Mouse (Mus musculus) limb, embryonic 11.5 days (tissue): ENCODE data around the gene Fscn2. TPM values are rescaled to one million over a fixed set of nuclear protein-coding genes. Genes with fewer than 3 reads are reported as not detected.
A peak's percentile ranks its signal among the peaks of the same experiment; 100 is the strongest.
"Not testable (repeated sequence)": the region's sequence is repeated elsewhere in the genome, so short reads cannot be mapped to it uniquely, and the experiment has no call there.

ENCODE experiments used
- ATAC-seq: fragments of 200-750 bp; cut with Nextera tagmentation; 2 replicates; pipeline ENCODE4 v1.8.0; 2017; ENCODE audit warnings: low read depth; ENCODE audit not compliant: insufficient number of reproducible peaks, low FRiP score, low TSS enrichment
- DNase-seq: peaks from one replicate; pipeline ENCODE4 v3.0.0-alpha.2; 2015; ENCODE audit warnings: low spot score
- H3K27ac ChIP-seq: fragments of 300-500 bp; sonication (generic); replicated peaks from 2 replicates; pipeline ENCODE4 v1.5.1; 2014; ENCODE audit warnings: low read depth, mild to moderate bottlenecking, low read length
- H3K27me3 ChIP-seq: fragments of 300-500 bp; sonication (generic); 2 replicates; pipeline ENCODE4 v1.6.1; 2014; ENCODE audit warnings: mild to moderate bottlenecking, low read length, mixed read lengths; ENCODE audit not compliant: control insufficient read depth, insufficient read depth
- H3K36me3 ChIP-seq: fragments of 300-500 bp; sonication (generic); 2 replicates; pipeline ENCODE4 v1.6.1; 2014; ENCODE audit warnings: mild to moderate bottlenecking, low read length, moderate library complexity, mixed read lengths; ENCODE audit not compliant: control insufficient read depth, insufficient read depth
- H3K4me1 ChIP-seq: fragments of 300-500 bp; sonication (generic); 2 replicates; pipeline ENCODE4 v1.6.1; 2014; ENCODE audit warnings: low read length, mixed read lengths; ENCODE audit not compliant: control insufficient read depth, insufficient read depth
- H3K4me2 ChIP-seq: fragments of 300-500 bp; sonication (generic); 2 replicates; pipeline ENCODE4 v1.6.1; 2014; ENCODE audit warnings: low read depth, mild to moderate bottlenecking, moderate library complexity; ENCODE audit not compliant: severe bottlenecking
- H3K4me3 ChIP-seq: fragments of 300-500 bp; sonication (generic); 2 replicates; pipeline ENCODE4 v1.5.1; 2014; ENCODE audit warnings: low read depth, low read length
- H3K9ac ChIP-seq: fragments of 300-500 bp; sonication (generic); 2 replicates; pipeline ENCODE4 v1.6.1; 2014; ENCODE audit warnings: mild to moderate bottlenecking, low read length
- H3K9me3 ChIP-seq: fragments of 300-500 bp; sonication (generic); 2 replicates; pipeline ENCODE4 v1.6.1; 2016; ENCODE audit warnings: low read length; ENCODE audit not compliant: control insufficient read depth
- WGBS: fragments of 180-500 bp; shearing (Covaris S2); extraction: QIAGEN DNeasy Blood & Tissue Kit; methylation state at CpG from one replicate; pipeline ENCODE4 v1.1.7; 2014; 5-methylcytosine and 5-hydroxymethylcytosine counted together
- polyA plus RNA-seq: library from polyadenylated mRNA; unstranded; fragments of >200 nt; fragmentation: Nextera tagmentation; extraction: Ambion mirVana; gene quantifications from 2 replicates; pipeline ENCODE4 v1.2.1, GENCODE M21; 2014

Gene Fscn2
- polyA plus RNA-seq, 1 experiment from 2014 or later = 0.47 TPM

- no peak for ATAC-seq
- no peaks in the 10 kb centered on the region for H3K9me3 ChIP-seq
- DNase-seq = peak; percentile 23
Measured at GRCm38 (mm10) chr11:120341661-120342060, 19.7 kb upstream of the Fscn2 start.

GRCm38 (mm10) chr11:120342656-120343160 lies 18.6 kb upstream of the Fscn2 start:
- H3K4me2 ChIP-seq = no peak overlapping the region
- peaks cover 4% of the 10 kb centered on the region; the same call in 1 of the 2 replicates for H3K36me3 ChIP-seq
- H3K9ac ChIP-seq = no peak overlapping the region
- WGBS = 89% methylated on average over 5 of the region's 5 CpGs
- DNase-seq (peak; percentile 22), ATAC-seq (no peak)
- H3K27me3 ChIP-seq = no peaks in the 10 kb centered on the region
- H3K9me3 ChIP-seq = no peaks in the 10 kb centered on the region
- no peak overlapping the region for H3K27ac ChIP-seq
- no peaks in the 10 kb centered on the region for H3K4me1 ChIP-seq
- H3K4me3 ChIP-seq = no peak overlapping the region

More at GRCm38 (mm10) chr11:120341661-120342060, 19.7 kb upstream of the Fscn2 start:
- Histone ChIP-seq H3K36me3 (peaks cover 2% of the 10 kb centered on the region; the same call in 1 of the 2 replicates), H3K9ac (no peak overlapping the region), H3K27me3 (no peaks in the 10 kb centered on the region), H3K4me1 (no peaks in the 10 kb centered on the region), H3K4me2 (no peak overlapping the region), H3K27ac (no peak overlapping the region), H3K4me3 (no peak overlapping the region)
- 91% methylated on average over 4 of the region's 4 CpGs for WGBS

GRCm38 (mm10) chr11:120343519-120344309 lies 17.6 kb upstream of the Fscn2 start:
- H3K9ac ChIP-seq = no peak overlapping the region
- 0 out of 2 replicates have a peak overlapping the region, but pooled peaks have one; percentile 10 for H3K27ac ChIP-seq
- ATAC-seq (no peak), DNase-seq (peak; percentile 53)
- H3K4me2 ChIP-seq = no peak overlapping the region
- 81% methylated on average over 5 of the region's 5 CpGs for WGBS
- H3K4me1 ChIP-seq = no peaks in the 10 kb centered on the region
- no peak overlapping the region for H3K4me3 ChIP-seq
- no peaks in the 10 kb centered on the region for H3K9me3 ChIP-seq
- H3K27me3 ChIP-seq = no peaks in the 10 kb centered on the region
- peaks cover 4% of the 10 kb centered on the region; the same call in 1 of the 2 replicates for H3K36me3 ChIP-seq

- peak; percentile 63 for DNase-seq
- Histone ChIP-seq H3K4me1 (peaks cover 3% of the 10 kb centered on the region; the same call in 1 of the 2 replicates), H3K36me3 (peaks cover 4% of the 10 kb centered on the region; the same call in 1 of the 2 replicates), H3K4me3 (no peak overlapping the region), H3K27me3 (no peaks in the 10 kb centered on the region), H3K9me3 (no peaks in the 10 kb centered on the region), H3K27ac (no peak overlapping the region), H3K4me2 (no peak overlapping the region), H3K9ac (no peak overlapping the region)
- WGBS = 66% methylated on average over 5 of the region's 5 CpGs
- no peak for ATAC-seq
Measured at GRCm38 (mm10) chr11:120344310-120344920, 16.9 kb upstream of the Fscn2 start.

GRCm38 (mm10) chr11:120345067-120345681 lies 16.2 kb upstream of the Fscn2 start:
- Histone ChIP-seq H3K9me3 (no peaks in the 10 kb centered on the region), H3K4me1 (peaks cover 6% of the 10 kb centered on the region; the same call in 1 of the 2 replicates), H3K36me3 (peaks cover 4% of the 10 kb centered on the region; the same call in 1 of the 2 replicates), H3K9ac (no peak overlapping the region), H3K4me3 (no peak overlapping the region), H3K27ac (no peak overlapping the region), H3K4me2 (peak overlapping the region; percentile 22; the same call in 1 of the 2 replicates), H3K27me3 (no peaks in the 10 kb centered on the region)
- peak; percentile 66 for DNase-seq
- 19% methylated on average over 1 of the region's 1 CpGs for WGBS
- no peak for ATAC-seq

GRCm38 (mm10) chr11:120346383-120347034 lies 14.8 kb upstream of the Fscn2 start:
- H3K36me3 ChIP-seq, H3K27me3 ChIP-seq, ATAC-seq, H3K27ac ChIP-seq, H3K9me3 ChIP-seq, DNase-seq: not testable (repeated sequence)
- Histone ChIP-seq H3K4me1 (peaks cover 15% of the 10 kb centered on the region), H3K4me2 (peak overlapping the region; percentile 67), H3K4me3 (peak overlapping the region; percentile 34), H3K9ac (peak overlapping the region; percentile 50)
- WGBS = 76% methylated on average over 8 of the region's 13 CpGs

GRCm38 (mm10) chr11:120347301-120347700 lies 14.0 kb upstream of the Fscn2 start:
- peak overlapping the region; percentile 98 for H3K9ac ChIP-seq
- DNase-seq (no peak), ATAC-seq (no peak)
- H3K27ac ChIP-seq = no peak overlapping the region
- peak overlapping the region; percentile 78 for H3K4me3 ChIP-seq
- peaks cover 15% of the 10 kb centered on the region for H3K4me1 ChIP-seq
- H3K36me3 ChIP-seq = peaks cover 4% of the 10 kb centered on the region; the same call in 1 of the 2 replicates
- no peaks in the 10 kb centered on the region for H3K27me3 ChIP-seq
- no peaks in the 10 kb centered on the region for H3K9me3 ChIP-seq
- peak overlapping the region; percentile 89 for H3K4me2 ChIP-seq
- 10% methylated on average over 10 of the region's 10 CpGs for WGBS
